Mouse (Mus musculus) gastrocnemius, postnatal 4 days (tissue): ENCODE results near the gene Dok5. TPM values are rescaled to one million over a fixed set of nuclear protein-coding genes. Genes with fewer than 3 reads are reported as not detected.

ENCODE experiments used
- DNase-seq, 2 experiments: peaks; one replicate each; pipeline ENCODE4 v3.0.0; 2021 to 2022; ENCODE audit warnings: low spot score in 2 of 2, mixed read lengths in 2 of 2
- long read RNA-seq, 2 experiments: library from polyadenylated mRNA; stranded (forward); transcript quantifications; one replicate each; pipeline ENCODE4 v2.0.0; 2021
- total RNA-seq, 2 experiments: library from RNA; stranded (reverse); gene quantifications; 2 replicates each; pipeline ENCODE4 v1.2.3; 2021

The Dok5 gene
- 10 to 100 TPM; 19.4 to 21.2 TPM for total RNA-seq
- long read RNA-seq, experiment 1, transcript Dok5-201 (8 exons, 1,768 nt) = major isoform, 30 of 35 reads
- long read RNA-seq, experiment 1, partial matches to known transcripts = 1 of 35 reads
- long read RNA-seq, experiment 1, other reads (novel, unspliced or antisense) = 4 of 35 reads
- long read RNA-seq, experiment 2, transcript Dok5-201 (8 exons, 1,768 nt) = major isoform, 20 of 26 reads
- long read RNA-seq, experiment 2, partial matches to known transcripts = 2 of 26 reads
- long read RNA-seq, experiment 2, other reads (novel, unspliced or antisense) = 4 of 26 reads

GRCm38 (mm10) chr2:170731632-170732561, at the start of gene Dok5:
Gene Dok5, plus strand, starts transcription at chr2:170731807.
- DNase-seq = peak; percentile 65 to 82

GRCm38 (mm10) chr2:170683385-170683784, 48.2 kb upstream of the Dok5 start:
- DNase-seq = no peak

DNA sequence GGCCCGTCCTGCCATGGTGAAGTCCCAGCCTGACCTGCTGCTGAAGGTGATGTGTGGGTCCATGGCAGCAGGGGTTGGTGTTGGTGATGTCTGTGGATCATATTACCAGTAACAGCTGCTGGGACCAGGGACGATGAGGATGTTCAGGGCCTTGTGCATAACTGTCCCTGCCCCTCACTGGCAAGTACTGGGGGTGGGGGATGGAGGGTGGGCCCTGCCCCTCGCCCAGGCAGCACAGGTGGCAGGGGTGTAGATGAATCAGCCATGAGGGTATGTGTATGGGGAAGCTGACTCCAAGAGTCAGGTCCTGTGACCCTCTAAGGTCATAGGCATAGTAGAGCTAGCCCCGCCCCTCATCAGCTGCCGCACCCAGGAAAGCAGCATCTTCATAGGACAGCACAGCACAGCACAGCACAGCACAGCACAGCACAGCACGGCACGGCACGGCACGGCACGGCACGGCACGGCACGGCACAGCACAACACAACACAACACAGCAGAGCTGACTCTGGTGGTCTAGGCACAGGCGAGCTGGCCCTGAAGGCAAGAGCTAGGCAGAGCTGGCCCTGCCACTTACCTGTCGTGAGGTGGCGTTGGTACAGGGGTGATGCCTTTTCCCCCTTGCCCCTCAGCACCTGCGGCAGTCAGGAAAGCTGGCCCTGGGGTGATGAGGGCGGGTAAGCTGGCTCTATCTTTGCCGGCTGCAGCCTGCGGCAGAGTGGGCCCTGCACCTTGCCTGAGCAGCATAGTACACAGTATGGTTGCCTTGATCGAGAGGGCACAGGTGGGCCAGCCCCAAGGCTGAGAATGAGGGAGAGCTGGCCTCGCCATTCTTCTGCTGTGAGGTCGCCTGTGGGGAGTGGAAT, 36.3 kb upstream of the Dok5 start:
- no peak for DNase-seq

DNA sequence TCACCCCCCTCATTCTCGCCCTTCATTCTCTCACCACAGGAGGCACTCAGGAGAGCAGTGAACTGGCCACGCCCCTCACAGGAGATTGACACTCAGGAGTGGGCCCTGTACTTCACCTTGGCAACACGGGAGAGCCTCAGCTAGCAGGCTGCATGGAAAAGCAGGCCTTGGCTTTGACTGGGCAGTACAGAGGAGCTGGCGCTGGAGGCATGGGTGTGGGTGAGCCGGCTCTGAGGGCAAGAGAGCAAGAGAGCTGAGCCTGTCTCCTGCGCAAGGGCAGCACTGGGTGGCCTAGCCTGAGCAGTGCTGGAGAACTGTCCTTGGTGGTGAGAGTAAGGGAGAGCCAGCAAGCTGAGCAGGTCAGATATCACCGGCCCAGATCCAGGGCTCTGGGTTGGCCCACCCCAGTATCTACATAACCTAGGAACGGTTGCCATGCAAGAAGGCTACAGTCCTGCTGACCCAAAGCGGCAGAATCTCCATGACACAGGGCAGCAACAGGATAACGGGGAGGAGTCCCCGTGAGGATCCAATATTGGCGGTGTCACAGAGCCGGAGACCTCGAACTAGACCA, 35.6 kb upstream of the Dok5 start:
- no peak for DNase-seq

DNA sequence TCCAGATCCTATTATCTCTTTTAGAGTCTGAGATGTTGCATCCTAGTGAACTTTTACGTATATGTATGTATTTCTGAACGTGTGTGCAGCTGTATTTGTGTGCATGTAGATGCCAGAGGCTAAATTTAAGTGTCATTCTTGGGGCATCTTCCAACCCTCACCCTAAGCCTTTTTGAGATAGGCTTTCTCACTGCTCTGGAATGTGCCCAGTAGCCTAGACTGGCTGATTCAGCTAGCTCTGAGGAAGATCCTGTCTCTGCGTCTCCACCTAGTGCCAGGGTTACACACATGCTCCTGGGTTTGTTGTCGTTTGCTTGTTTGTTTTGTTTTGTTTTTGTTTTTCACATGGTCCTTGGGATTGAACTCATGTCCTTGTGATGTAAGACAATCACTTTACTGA, 31.1 kb upstream of the Dok5 start:
- no peak for DNase-seq

GRCm38 (mm10) chr2:170706488-170706887, 25.1 kb upstream of the Dok5 start:
- no peak for DNase-seq

DNA sequence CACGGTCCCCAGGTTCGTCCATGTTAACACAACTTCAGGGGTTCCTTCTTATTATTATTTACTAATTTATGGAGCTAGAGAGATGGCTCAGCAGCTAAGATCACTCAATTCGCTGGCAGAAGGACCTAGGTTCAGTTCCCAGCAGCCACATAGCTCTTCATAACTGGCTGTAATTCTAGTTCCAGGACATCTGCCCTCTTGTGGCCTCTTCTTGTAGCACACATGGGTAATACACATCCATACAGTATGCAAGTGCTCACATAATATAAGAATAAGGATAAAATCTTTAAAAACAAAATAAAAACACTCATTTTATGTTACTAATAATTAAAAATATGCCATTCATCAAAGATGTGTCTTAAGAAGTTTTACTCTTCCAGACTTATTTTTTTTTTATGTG, 23.9 kb upstream of the Dok5 start:
- no peak for DNase-seq

DNA sequence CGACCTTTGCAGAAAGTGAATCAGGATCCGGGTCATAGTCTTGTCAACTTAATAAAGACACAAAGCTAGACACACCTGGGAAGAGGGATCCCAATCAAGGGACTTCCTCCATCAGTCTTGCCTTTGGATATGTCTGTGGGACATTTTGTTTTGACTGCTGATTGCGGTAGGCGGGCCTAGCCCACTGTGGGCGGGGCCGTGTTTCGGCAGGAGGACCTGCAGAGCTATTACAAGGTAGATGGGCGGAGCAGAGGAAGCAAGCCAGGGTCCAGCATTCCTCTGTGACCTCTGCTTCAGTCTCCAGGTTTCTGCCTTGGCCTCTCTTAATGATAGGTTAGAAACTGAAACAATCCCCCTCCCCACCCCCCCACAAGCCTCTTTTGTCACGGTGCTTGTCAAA, 22.7 kb upstream of the Dok5 start:
- DNase-seq = no peak

DNA sequence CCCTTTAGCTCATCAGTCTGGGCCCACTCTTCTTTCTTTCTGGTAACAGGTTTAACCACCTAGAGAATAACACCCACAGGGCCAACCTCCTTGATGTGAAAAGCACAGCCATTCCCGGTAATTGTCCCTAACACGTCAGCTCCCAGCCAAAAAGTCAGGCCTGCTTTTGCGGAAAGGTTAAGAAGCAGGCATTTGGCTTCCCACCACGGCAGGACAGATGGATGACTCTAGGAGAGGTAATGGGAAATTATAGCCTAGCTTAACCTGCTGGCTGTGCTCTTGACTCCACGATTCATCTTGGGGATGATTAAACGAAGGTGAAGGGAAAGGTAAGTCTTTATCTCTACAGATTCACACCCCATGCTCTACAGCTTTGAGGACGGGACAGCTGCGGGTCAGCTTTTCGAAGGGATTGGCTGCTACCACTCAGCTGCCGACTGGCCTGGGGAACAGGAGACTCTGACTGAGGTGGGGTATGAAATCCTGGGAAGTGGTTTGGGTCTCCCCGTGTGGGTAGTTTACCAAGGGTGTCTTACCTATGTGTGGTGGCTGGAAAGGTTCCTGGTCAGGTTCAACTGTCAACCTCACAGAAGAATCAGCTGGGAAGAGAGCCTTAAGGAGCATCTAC, 18.8 kb upstream of the Dok5 start:
- DNase-seq = no peak

GRCm38 (mm10) chr2:170720386-170720785, 11.2 kb upstream of the Dok5 start:
- DNase-seq = no peak

- no peak for DNase-seq
Observed at GRCm38 (mm10) chr2:170724136-170724535, 7.5 kb upstream of the Dok5 start.

DNA sequence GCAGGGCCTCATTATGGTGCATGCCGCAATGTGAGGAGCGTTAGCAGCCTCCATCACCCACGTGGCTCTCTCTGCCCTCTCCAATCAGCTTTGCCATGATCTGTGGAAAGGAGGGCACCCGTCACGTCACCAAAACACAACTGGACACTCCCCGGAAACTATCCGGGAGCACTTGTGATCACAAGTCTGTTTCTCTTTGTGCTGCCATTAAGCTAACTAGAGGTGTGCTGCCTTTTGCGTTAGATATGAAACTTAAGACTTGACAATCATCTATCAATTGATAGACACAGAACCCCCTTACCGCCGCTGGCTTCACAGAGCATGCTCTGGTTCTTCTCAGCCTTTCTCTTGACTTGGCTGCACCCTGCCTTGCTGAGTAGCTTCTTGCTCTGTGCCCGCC, 6.9 kb upstream of the Dok5 start:
- DNase-seq = no peak

DNA sequence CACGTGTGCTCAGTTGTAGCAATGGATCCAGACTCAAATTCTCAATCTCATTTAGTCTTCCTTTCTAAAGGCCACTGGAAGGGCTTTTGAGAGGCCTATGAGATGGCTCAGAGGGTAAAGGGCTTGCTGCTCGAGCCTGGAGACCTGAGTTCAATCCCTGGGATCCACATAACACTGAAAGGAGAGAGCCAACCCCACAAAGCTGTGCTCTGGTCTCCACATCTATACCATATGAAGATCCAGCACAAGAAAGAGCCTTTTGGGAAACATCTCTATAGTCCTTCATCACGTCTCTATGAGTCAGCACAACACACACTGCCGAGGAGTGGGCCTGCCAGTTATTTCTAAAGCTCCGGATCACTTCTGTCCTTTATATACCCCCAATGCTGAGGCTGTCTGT, 5.8 kb upstream of the Dok5 start:
- no peak for DNase-seq

GRCm38 (mm10) chr2:170726996-170727710, 4.5 kb upstream of the Dok5 start:
- no peak for DNase-seq

- DNase-seq = no peak
Observed at GRCm38 (mm10) chr2:170728864-170729263, 2.7 kb upstream of the Dok5 start.

GRCm38 (mm10) chr2:170729661-170730060, 1.9 kb upstream of the Dok5 start:
- DNase-seq = no peak

GRCm38 (mm10) chr2:170730136-170730535, 1.5 kb upstream of the Dok5 start:
- no peak for DNase-seq

GRCm38 (mm10) chr2:170730781-170731180, 826 bp upstream of the Dok5 start:
- DNase-seq = no peak

- DNase-seq = no peak
Observed at GRCm38 (mm10) chr2:170731205-170731604, 402 bp upstream of the Dok5 start.

DNA sequence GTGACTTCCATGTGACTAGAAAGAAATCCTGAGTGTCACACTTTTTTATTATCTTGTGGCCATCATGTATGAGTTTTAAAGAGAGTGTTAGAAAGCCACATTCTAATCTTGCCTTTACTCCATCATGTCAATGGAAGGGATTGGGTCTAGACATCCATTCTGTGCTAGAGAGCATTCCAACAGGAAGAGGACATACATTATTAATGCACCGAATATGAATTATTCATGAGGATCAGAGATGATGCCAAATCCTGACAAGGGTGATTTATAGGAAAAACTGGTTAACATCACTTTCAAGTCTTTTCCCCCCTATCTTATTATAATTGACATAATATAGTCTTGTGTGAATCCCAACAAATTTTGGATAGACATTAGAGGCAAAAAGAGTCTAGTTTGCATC, 2.1 kb downstream of the Dok5 start:
- DNase-seq = no peak
